Mouse (Mus musculus) intestine, postnatal 0 days (tissue): ENCODE data around the gene Uggt2. TPM values are rescaled to one million over a fixed set of nuclear protein-coding genes. Genes with fewer than 3 reads are reported as not detected.
A peak's percentile ranks its signal among the peaks of the same experiment; 100 is the strongest.

Experiments
- ATAC-seq: fragments of 200-750 bp; cut with Nextera tagmentation; 2 replicates; pipeline ENCODE4 v1.8.0; 2017; ENCODE audit warnings: mild to moderate bottlenecking, moderate TSS enrichment, moderate library complexity
- H3K27ac ChIP-seq: fragments of 300-500 bp; sonication (generic); 2 replicates; pipeline ENCODE4 v1.5.1; 2014; ENCODE audit warnings: mild to moderate bottlenecking, low read depth, low read length, moderate library complexity
- H3K27me3 ChIP-seq: fragments of 300-500 bp; sonication (generic); replicated peaks from 2 replicates; pipeline ENCODE4 v1.6.1; 2014; ENCODE audit warnings: low read length, mixed read lengths; ENCODE audit not compliant: control insufficient read depth, insufficient read depth
- H3K36me3 ChIP-seq: fragments of 300-500 bp; sonication (generic); 2 replicates; pipeline ENCODE4 v1.6.1; 2014; ENCODE audit warnings: mild to moderate bottlenecking, moderate library complexity; ENCODE audit not compliant: control insufficient read depth, insufficient read depth
- H3K4me1 ChIP-seq: fragments of 300-500 bp; sonication (generic); replicated peaks from 2 replicates; pipeline ENCODE4 v1.6.1; 2014; ENCODE audit warnings: antibody characterized with exemption, low read length, mixed read lengths; ENCODE audit not compliant: control insufficient read depth, insufficient read depth
- H3K4me2 ChIP-seq: fragments of 300-500 bp; sonication (generic); replicated peaks from 2 replicates; pipeline ENCODE4 v1.6.1; 2014; ENCODE audit warnings: low read depth, mild to moderate bottlenecking, moderate library complexity
- H3K4me3 ChIP-seq: fragments of 300-500 bp; sonication (generic); 2 replicates; pipeline ENCODE4 v1.5.1; 2014; ENCODE audit warnings: low read depth, low read length
- H3K9ac ChIP-seq: fragments of 300-500 bp; sonication (generic); 2 replicates; pipeline ENCODE4 v1.6.1; 2014; ENCODE audit warnings: mild to moderate bottlenecking, low read depth, low read length
- H3K9me3 ChIP-seq: fragments of 300-500 bp; sonication (generic); 2 replicates; pipeline ENCODE4 v1.6.1; 2016; ENCODE audit warnings: mixed run types; ENCODE audit not compliant: control insufficient read depth
- CTCF ChIP-seq: sonication (generic); IDR thresholded peaks from 2 replicates; pipeline ENCODE4 v1.5.1; 2016; ENCODE audit warnings: low read depth, mild to moderate bottlenecking, control low read depth, antibody characterized with exemption, moderate library complexity
- WGBS: fragments of 180-500 bp; shearing (Covaris S2); extraction: QIAGEN DNeasy Blood & Tissue Kit; methylation state at CpG from one replicate; pipeline ENCODE4 v1.1.7; 2014; 5-methylcytosine and 5-hydroxymethylcytosine counted together
- polyA plus RNA-seq: library from polyadenylated mRNA; unstranded; fragments of >200 nt; fragmentation: Nextera tagmentation; extraction: Ambion mirVana; gene quantifications from 2 replicates; pipeline ENCODE4 v1.2.1, GENCODE M21; 2015

Uggt2 gene
- polyA plus RNA-seq, 1 experiment from 2014 or later = 1.6 TPM

GRCm38 (mm10) chr14:119125840-119126239 lies 26.6 kb upstream of the Uggt2 start:
- H3K27ac ChIP-seq = no peak overlapping the region
- H3K27me3 ChIP-seq = no peaks in the 10 kb centered on the region
- WGBS = 70% methylated on average over 4 of the region's 4 CpGs
- no peaks in the 10 kb centered on the region for H3K4me1 ChIP-seq
- no peaks in the 10 kb centered on the region for H3K9me3 ChIP-seq
- no peak overlapping the region for H3K4me3 ChIP-seq
- H3K4me2 ChIP-seq = no peak overlapping the region
- no peak overlapping the region for H3K9ac ChIP-seq
- H3K36me3 ChIP-seq = no peaks in the 10 kb centered on the region
- no peak for ATAC-seq
- no peak for TF ChIP-seq CTCF

- no peak for ATAC-seq
- no peaks in the 10 kb centered on the region for H3K27me3 ChIP-seq
- H3K27ac ChIP-seq = no peak overlapping the region
- H3K4me3 ChIP-seq = no peak overlapping the region
- no peak overlapping the region for H3K9ac ChIP-seq
- H3K9me3 ChIP-seq = no peaks in the 10 kb centered on the region
- H3K4me1 ChIP-seq = no peaks in the 10 kb centered on the region
- TF ChIP-seq CTCF = peak; percentile 69
- WGBS = 29% methylated on average over 3 of the region's 3 CpGs
- H3K36me3 ChIP-seq = no peaks in the 10 kb centered on the region
- H3K4me2 ChIP-seq = peak overlapping the region; percentile 56; the same call in 1 of the 2 replicates
Observed at GRCm38 (mm10) chr14:119124061-119124460, 24.8 kb upstream of the Uggt2 start.

- H3K4me3 ChIP-seq = peak overlapping the region; percentile 20
- TF ChIP-seq CTCF = no peak
- H3K27me3 ChIP-seq = no peaks in the 10 kb centered on the region
- no peak for ATAC-seq
- no peaks in the 10 kb centered on the region for H3K4me1 ChIP-seq
- H3K36me3 ChIP-seq = no peaks in the 10 kb centered on the region
- 0 out of 2 replicates have a peak overlapping the region, but pooled peaks have one; percentile 28 for H3K9ac ChIP-seq
- H3K4me2 ChIP-seq = peak overlapping the region; percentile 56
- no peaks in the 10 kb centered on the region for H3K9me3 ChIP-seq
- WGBS = 8% methylated on average over 12 of the region's 12 CpGs
- H3K27ac ChIP-seq = no peak overlapping the region
Observed at GRCm38 (mm10) chr14:119123582-119123981, 24.4 kb upstream of the Uggt2 start.

GRCm38 (mm10) chr14:119112558-119112957 lies 13.3 kb upstream of the Uggt2 start:
- no peak overlapping the region for H3K27ac ChIP-seq
- H3K9ac ChIP-seq = no peak overlapping the region
- ATAC-seq = no peak
- no peaks in the 10 kb centered on the region for H3K9me3 ChIP-seq
- TF ChIP-seq CTCF = 0 out of 2 replicates have a peak, but pooled peaks have one; percentile 7
- H3K36me3 ChIP-seq = no peaks in the 10 kb centered on the region
- H3K27me3 ChIP-seq = no peaks in the 10 kb centered on the region
- no peak overlapping the region for H3K4me2 ChIP-seq
- no peak overlapping the region for H3K4me3 ChIP-seq
- H3K4me1 ChIP-seq = no peaks in the 10 kb centered on the region
- 67% methylated on average over 6 of the region's 6 CpGs for WGBS

- Histone ChIP-seq H3K36me3 (no peaks in the 10 kb centered on the region), H3K27me3 (no peaks in the 10 kb centered on the region), H3K4me2 (no peak overlapping the region), H3K4me1 (no peaks in the 10 kb centered on the region), H3K27ac (no peak overlapping the region), H3K4me3 (no peak overlapping the region), H3K9ac (no peak overlapping the region), H3K9me3 (no peaks in the 10 kb centered on the region)
- 82% methylated on average over 3 of the region's 3 CpGs for WGBS
- peak; percentile 50 for TF ChIP-seq CTCF
- no peak for ATAC-seq
Observed at GRCm38 (mm10) chr14:119109776-119110218, 10.6 kb upstream of the Uggt2 start.

GRCm38 (mm10) chr14:119108776-119109301 lies 9.6 kb upstream of the Uggt2 start:
- no peak for ATAC-seq
- 68% methylated on average over 7 of the region's 7 CpGs for WGBS
- Histone ChIP-seq H3K4me2 (no peak overlapping the region), H3K36me3 (no peaks in the 10 kb centered on the region), H3K9ac (no peak overlapping the region), H3K27ac (no peak overlapping the region), H3K4me3 (no peak overlapping the region), H3K27me3 (no peaks in the 10 kb centered on the region), H3K9me3 (no peaks in the 10 kb centered on the region), H3K4me1 (no peaks in the 10 kb centered on the region)
- TF ChIP-seq CTCF = no peak
